Mouse (Mus musculus): ENCODE results near the gene Sgtb.

The Sgtb gene

GRCm38 (mm10) chr13:104109288-104109815 lies at the start of gene Sgtb, which contains the start of gene Nln:
Sgtb (plus strand) TSS chr13:104109741.
Nln (minus strand) TSS chr13:104109614.
- DNase-seq, result peak; percentile 87

- DNase-seq, result no peak
These were observed 49.3 kb upstream of the Sgtb start for GRCm38 (mm10) chr13:104060231-104060630.

GRCm38 (mm10) chr13:104061975-104062750 lies 47.4 kb upstream of the Sgtb start:
- DNase-seq, result peak; percentile 83

GRCm38 (mm10) chr13:104063061-104063460 lies 46.5 kb upstream of the Sgtb start:
- DNase-seq, result peak; percentile 75

GRCm38 (mm10) chr13:104065649-104066347 lies 43.7 kb upstream of the Sgtb start:
- no peak for DNase-seq

- no peak for DNase-seq
These were observed 40.3 kb upstream of the Sgtb start for GRCm38 (mm10) chr13:104069216-104069615.

- DNase-seq, result no peak
These were observed 38.8 kb upstream of the Sgtb start for GRCm38 (mm10) chr13:104070703-104071102.

- no peak for DNase-seq
These were observed 37.2 kb upstream of the Sgtb start for GRCm38 (mm10) chr13:104072351-104072750.

GRCm38 (mm10) chr13:104074230-104074629 lies 35.3 kb upstream of the Sgtb start:
- no peak for DNase-seq

GRCm38 (mm10) chr13:104074731-104075130 lies 34.8 kb upstream of the Sgtb start:
- no peak for DNase-seq

GRCm38 (mm10) chr13:104076993-104077392 lies 32.5 kb upstream of the Sgtb start:
- DNase-seq, result no peak

- no peak for DNase-seq
These were observed 27.0 kb upstream of the Sgtb start for GRCm38 (mm10) chr13:104082504-104082903.

GRCm38 (mm10) chr13:104084600-104084999 lies 24.9 kb upstream of the Sgtb start:
- no peak for DNase-seq

GRCm38 (mm10) chr13:104089387-104089786 lies 20.2 kb upstream of the Sgtb start:
- DNase-seq, result peak; percentile 22

GRCm38 (mm10) chr13:104091734-104092133 lies 17.8 kb upstream of the Sgtb start:
- DNase-seq, result no peak

GRCm38 (mm10) chr13:104094531-104095385 lies 14.8 kb upstream of the Sgtb start:
- no peak for DNase-seq

- no peak for DNase-seq
These were observed 13.6 kb upstream of the Sgtb start for GRCm38 (mm10) chr13:104095955-104096354.

GRCm38 (mm10) chr13:104097190-104097589 lies 12.4 kb upstream of the Sgtb start:
- DNase-seq, result no peak

GRCm38 (mm10) chr13:104100416-104100815 lies 9.1 kb upstream of the Sgtb start:
- no peak for DNase-seq

GRCm38 (mm10) chr13:104101606-104102235 lies 7.8 kb upstream of the Sgtb start:
- DNase-seq, result no peak

GRCm38 (mm10) chr13:104108651-104109287 lies 772 bp upstream of the Sgtb start:
- DNase-seq, result peak; percentile 14

Data from cerebellum, adult 9-11 months (tissue).